Mouse (Mus musculus): ENCODE measurements at regions not wholly inside any gene's neighbourhood (a gene's known extent, or its start where the extent isn't known, plus 50 kb on each side); places are given as distances from the start of the nearest gene placed in this dataset.

DNA sequence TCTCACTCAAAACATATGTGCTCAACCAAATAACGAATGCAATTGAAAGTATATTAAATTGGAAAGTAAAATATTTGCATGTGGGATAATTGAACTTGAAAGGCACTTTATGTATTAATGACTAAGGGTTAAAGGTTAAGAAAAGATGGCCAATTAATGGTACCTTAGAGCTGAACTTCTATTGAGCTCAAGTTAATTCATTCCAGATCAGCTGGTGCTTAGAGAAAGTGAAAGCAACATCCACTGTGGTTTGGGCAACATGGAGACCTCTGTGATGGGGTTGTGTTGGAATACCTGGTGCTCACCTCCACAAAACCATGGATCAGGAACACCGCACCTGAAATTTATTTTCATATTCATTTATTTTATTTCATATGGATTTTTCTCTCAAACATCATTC lies 612.5 kb upstream of the Intu start:
- Histone ChIP-seq H3K9me3 (replicated peaks; ENCODE audit: control insufficient read depth, insufficient read depth, low read length, poor library complexity, severe bottlenecking) (no peaks in the 10 kb centered on the region), H3K27me3 (ENCODE audit: control insufficient read depth, insufficient read depth, low read length, poor library complexity, severe bottlenecking) (no peaks in the 10 kb centered on the region), H3K36me3 (ENCODE audit: control insufficient read depth, insufficient read depth, low read length, poor library complexity, severe bottlenecking) (no peaks in the 10 kb centered on the region), H3K27ac (ENCODE audit: insufficient read depth, low read length) (no peak overlapping the region), H3K4me3 (ENCODE audit: low read depth, low read length) (no peak overlapping the region), H3K4me1 (ENCODE audit: control insufficient read depth, insufficient read depth, low read length) (no peaks in the 10 kb centered on the region), H3K9ac (ENCODE audit: low read depth, poor library complexity, severe bottlenecking) (no peak overlapping the region)
- TF ChIP-seq EP300 (IDR thresholded peaks at IDR 0.05; ENCODE audit: insufficient read depth, low read depth, low read length) (no peak), POLR2A (IDR thresholded peaks at IDR 0.05; ENCODE audit: insufficient read depth, low read length) (no peak), CTCF (IDR thresholded peaks at IDR 0.05; ENCODE audit: low read depth, low read length) (no peak)

DNA sequence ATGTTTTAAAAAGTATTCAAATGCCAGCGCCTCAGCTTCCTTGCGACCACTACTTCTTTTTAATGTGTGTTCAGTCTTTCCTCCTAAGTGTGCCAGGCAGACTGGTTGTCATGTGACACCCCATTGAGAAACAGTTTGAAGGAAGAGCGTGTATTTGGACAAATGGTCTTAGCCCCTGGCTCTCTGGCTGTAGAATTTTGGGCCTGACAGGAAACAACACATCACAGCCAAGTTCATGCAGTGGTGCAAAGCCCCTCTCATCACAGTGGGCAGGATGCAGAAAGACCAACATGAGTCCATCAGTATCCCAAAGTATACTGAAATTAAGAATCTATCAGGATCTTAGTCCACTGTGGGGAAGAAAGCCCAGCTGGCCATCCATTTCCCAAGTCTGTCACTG lies 605.6 kb upstream of the Intu start:
- Histone ChIP-seq H3K4me1 (ENCODE audit: control insufficient read depth, insufficient read depth, low read length) (no peaks in the 10 kb centered on the region), H3K27ac (ENCODE audit: insufficient read depth, low read length) (no peak overlapping the region), H3K27me3 (ENCODE audit: control insufficient read depth, insufficient read depth, low read length, poor library complexity, severe bottlenecking) (no peaks in the 10 kb centered on the region), H3K9me3 (replicated peaks; ENCODE audit: control insufficient read depth, insufficient read depth, low read length, poor library complexity, severe bottlenecking) (peaks cover 5% of the 10 kb centered on the region; the same call in 1 of the 2 replicates), H3K9ac (ENCODE audit: low read depth, poor library complexity, severe bottlenecking) (no peak overlapping the region), H3K36me3 (ENCODE audit: control insufficient read depth, insufficient read depth, low read length, poor library complexity, severe bottlenecking) (no peaks in the 10 kb centered on the region), H3K4me3 (ENCODE audit: low read depth, low read length) (no peak overlapping the region)
- TF ChIP-seq CTCF (IDR thresholded peaks at IDR 0.05; ENCODE audit: low read depth, low read length) (no peak), POLR2A (IDR thresholded peaks at IDR 0.05; ENCODE audit: insufficient read depth, low read length) (no peak), EP300 (IDR thresholded peaks at IDR 0.05; ENCODE audit: insufficient read depth, low read depth, low read length) (no peak)

DNA sequence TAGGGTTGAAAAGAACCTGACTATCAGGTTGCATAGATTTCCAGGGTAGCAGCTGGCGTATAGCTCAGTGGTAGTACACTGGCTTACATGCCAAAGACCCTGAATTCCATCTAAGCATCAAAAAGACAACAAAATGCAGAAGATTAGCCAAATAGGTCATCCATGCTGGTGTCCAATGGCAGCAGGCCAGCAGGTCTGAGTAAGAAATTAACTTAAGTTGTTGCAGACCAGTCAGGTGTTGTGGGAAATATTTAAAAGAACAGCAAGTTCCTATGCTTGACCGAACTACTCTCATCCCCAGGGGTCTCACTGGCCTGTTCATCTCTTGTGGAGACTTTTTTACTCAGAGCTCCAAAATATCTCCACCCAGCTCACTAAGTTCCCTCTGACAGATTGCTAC lies 602.7 kb upstream of the Intu start:
- TF ChIP-seq POLR2A (IDR thresholded peaks at IDR 0.05; ENCODE audit: insufficient read depth, low read length), result no peak
- no peaks in the 10 kb centered on the region for H3K4me1 ChIP-seq (ENCODE audit: control insufficient read depth, insufficient read depth, low read length)
- H3K36me3 ChIP-seq (ENCODE audit: control insufficient read depth, insufficient read depth, low read length, poor library complexity, severe bottlenecking), result no peaks in the 10 kb centered on the region
- H3K27ac ChIP-seq (ENCODE audit: insufficient read depth, low read length), result no peak overlapping the region
- H3K9me3 ChIP-seq (replicated peaks; ENCODE audit: control insufficient read depth, insufficient read depth, low read length, poor library complexity, severe bottlenecking), result peaks cover 5% of the 10 kb centered on the region; the same call in 1 of the 2 replicates
- no peaks in the 10 kb centered on the region for H3K27me3 ChIP-seq (ENCODE audit: control insufficient read depth, insufficient read depth, low read length, poor library complexity, severe bottlenecking)
- H3K9ac ChIP-seq (ENCODE audit: low read depth, poor library complexity, severe bottlenecking), result no peak overlapping the region
- H3K4me3 ChIP-seq (ENCODE audit: low read depth, low read length), result no peak overlapping the region

DNA sequence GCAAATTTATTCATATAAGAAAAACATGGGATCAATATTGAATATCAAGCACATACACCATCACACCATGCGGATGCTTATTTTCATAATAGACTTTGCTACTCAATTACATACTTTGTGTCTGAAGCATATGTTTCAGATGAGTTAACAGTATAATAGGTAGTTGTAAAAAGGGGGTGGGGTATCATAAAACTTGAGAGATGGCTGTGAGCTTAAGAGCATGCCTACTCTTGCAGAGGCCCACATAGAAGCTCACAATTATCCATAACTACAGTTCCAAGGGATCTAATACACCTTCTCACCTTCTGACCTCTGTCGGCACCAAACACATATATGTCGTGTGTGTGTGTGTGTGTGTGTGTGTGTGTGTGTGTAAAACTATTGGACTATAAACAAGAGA lies 597.7 kb upstream of the Intu start:
- Histone ChIP-seq H3K4me1 (ENCODE audit: control insufficient read depth, insufficient read depth, low read length) (no peaks in the 10 kb centered on the region), H3K9ac (ENCODE audit: low read depth, poor library complexity, severe bottlenecking) (no peak overlapping the region), H3K9me3 (replicated peaks; ENCODE audit: control insufficient read depth, insufficient read depth, low read length, poor library complexity, severe bottlenecking) (peaks cover 5% of the 10 kb centered on the region; the same call in 1 of the 2 replicates), H3K27ac (ENCODE audit: insufficient read depth, low read length) (no peak overlapping the region), H3K4me3 (ENCODE audit: low read depth, low read length) (no peak overlapping the region), H3K27me3 (ENCODE audit: control insufficient read depth, insufficient read depth, low read length, poor library complexity, severe bottlenecking) (no peaks in the 10 kb centered on the region), H3K36me3 (ENCODE audit: control insufficient read depth, insufficient read depth, low read length, poor library complexity, severe bottlenecking) (no peaks in the 10 kb centered on the region)
- TF ChIP-seq EP300 (IDR thresholded peaks at IDR 0.05; ENCODE audit: insufficient read depth, low read depth, low read length) (no peak), CTCF (IDR thresholded peaks at IDR 0.05; ENCODE audit: low read depth, low read length) (no peak), POLR2A (IDR thresholded peaks at IDR 0.05; ENCODE audit: insufficient read depth, low read length) (no peak)

DNA sequence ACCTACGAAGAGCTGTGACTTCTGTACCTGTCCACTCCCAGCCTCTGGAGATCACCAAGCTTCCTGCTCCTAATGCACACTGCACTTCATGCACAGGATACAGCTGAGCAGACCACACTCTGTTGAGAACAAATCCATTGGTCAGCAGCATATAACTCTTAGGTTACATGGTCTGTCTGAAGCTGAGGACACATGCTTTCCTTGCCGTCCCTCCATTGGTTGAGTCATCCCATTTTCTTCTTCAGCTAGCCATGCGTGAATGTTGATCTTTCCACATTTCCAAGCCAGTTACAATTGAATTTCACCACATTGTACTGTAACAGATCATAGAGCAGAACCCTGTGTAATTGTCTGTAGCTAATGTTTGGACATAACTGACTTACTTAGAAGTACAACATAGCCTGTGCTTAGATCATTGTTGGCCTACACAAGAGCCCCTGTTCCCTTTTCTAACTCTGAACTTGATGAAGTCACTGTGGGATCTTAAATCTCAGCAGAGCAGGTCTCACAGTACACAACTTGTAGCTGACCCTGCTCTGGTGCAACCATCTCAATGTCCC lies 593.3 kb upstream of the Intu start:
- TF ChIP-seq CTCF (IDR thresholded peaks at IDR 0.05; ENCODE audit: low read depth, low read length) (no peak), POLR2A (IDR thresholded peaks at IDR 0.05; ENCODE audit: insufficient read depth, low read length) (no peak), EP300 (IDR thresholded peaks at IDR 0.05; ENCODE audit: insufficient read depth, low read depth, low read length) (no peak)
- H3K36me3 ChIP-seq (ENCODE audit: control insufficient read depth, insufficient read depth, low read length, poor library complexity, severe bottlenecking), result no peaks in the 10 kb centered on the region
- no peaks in the 10 kb centered on the region for H3K4me1 ChIP-seq (ENCODE audit: control insufficient read depth, insufficient read depth, low read length)
- H3K4me3 ChIP-seq (ENCODE audit: low read depth, low read length), result no peak overlapping the region
- no peaks in the 10 kb centered on the region for H3K27me3 ChIP-seq (ENCODE audit: control insufficient read depth, insufficient read depth, low read length, poor library complexity, severe bottlenecking)
- no peak overlapping the region for H3K9ac ChIP-seq (ENCODE audit: low read depth, poor library complexity, severe bottlenecking)
- no peaks in the 10 kb centered on the region for H3K9me3 ChIP-seq (replicated peaks; ENCODE audit: control insufficient read depth, insufficient read depth, low read length, poor library complexity, severe bottlenecking)
- H3K27ac ChIP-seq (ENCODE audit: insufficient read depth, low read length), result no peak overlapping the region

DNA sequence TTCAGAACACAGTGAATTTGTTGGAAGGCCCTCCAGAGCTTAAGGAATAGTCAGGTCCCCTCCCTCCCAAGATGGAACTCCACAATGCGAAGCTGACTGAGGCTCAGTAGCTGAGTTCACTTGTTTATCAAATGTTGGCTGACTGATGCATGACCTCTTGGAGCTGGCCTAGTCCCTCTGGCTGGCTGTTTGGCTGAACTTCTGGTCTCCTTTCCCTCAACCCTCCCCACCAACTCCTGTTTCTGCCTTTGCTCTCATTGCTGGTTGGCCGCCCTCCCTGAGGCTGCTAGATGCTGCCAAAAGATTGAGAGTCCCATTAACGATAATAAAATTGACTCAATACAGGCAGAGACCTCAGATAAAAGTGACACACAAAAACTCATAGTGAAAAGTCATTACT lies 586.5 kb upstream of the Intu start:
- Histone ChIP-seq H3K4me3 (ENCODE audit: low read depth, low read length) (no peak overlapping the region), H3K27ac (ENCODE audit: insufficient read depth, low read length) (no peak overlapping the region), H3K4me1 (ENCODE audit: control insufficient read depth, insufficient read depth, low read length) (no peaks in the 10 kb centered on the region), H3K27me3 (ENCODE audit: control insufficient read depth, insufficient read depth, low read length, poor library complexity, severe bottlenecking) (no peaks in the 10 kb centered on the region), H3K9ac (ENCODE audit: low read depth, poor library complexity, severe bottlenecking) (no peak overlapping the region), H3K36me3 (ENCODE audit: control insufficient read depth, insufficient read depth, low read length, poor library complexity, severe bottlenecking) (no peaks in the 10 kb centered on the region), H3K9me3 (replicated peaks; ENCODE audit: control insufficient read depth, insufficient read depth, low read length, poor library complexity, severe bottlenecking) (no peaks in the 10 kb centered on the region)
- TF ChIP-seq POLR2A (IDR thresholded peaks at IDR 0.05; ENCODE audit: insufficient read depth, low read length) (no peak), CTCF (IDR thresholded peaks at IDR 0.05; ENCODE audit: low read depth, low read length) (no peak), EP300 (IDR thresholded peaks at IDR 0.05; ENCODE audit: insufficient read depth, low read depth, low read length) (no peak)
